Mouse (Mus musculus) brain, embryonic 14.5 days (tissue): ENCODE measurements around the gene Ppt2.

Source experiments
- CTCF ChIP-seq: fragments of 200-500 bp; IDR thresholded peaks from 2 replicates; pipeline ENCODE4 v1.5.1; 2012; ENCODE audit warnings: inconsistent platforms, mild to moderate bottlenecking, moderate library complexity, borderline replicate concordance; ENCODE audit not compliant: insufficient read depth, insufficient read length; ENCODE audit errors: extremely low read depth
- POLR2A ChIP-seq: fragments of 200-500 bp; IDR thresholded peaks from 2 replicates; pipeline ENCODE4 v1.6.1; 2012; ENCODE audit warnings: mild to moderate bottlenecking, inconsistent platforms, borderline replicate concordance; ENCODE audit not compliant: poor library complexity, insufficient read depth, insufficient read length, severe bottlenecking; ENCODE audit errors: extremely low read depth

- TF ChIP-seq CTCF (no peak), POLR2A (no peak)
Observed at GRCm38 (mm10) chr17:34670235-34670634, 41.9 kb upstream of the Ppt2 start, which contains the start of gene Tnxb.
